In the genomic region with DNA sequence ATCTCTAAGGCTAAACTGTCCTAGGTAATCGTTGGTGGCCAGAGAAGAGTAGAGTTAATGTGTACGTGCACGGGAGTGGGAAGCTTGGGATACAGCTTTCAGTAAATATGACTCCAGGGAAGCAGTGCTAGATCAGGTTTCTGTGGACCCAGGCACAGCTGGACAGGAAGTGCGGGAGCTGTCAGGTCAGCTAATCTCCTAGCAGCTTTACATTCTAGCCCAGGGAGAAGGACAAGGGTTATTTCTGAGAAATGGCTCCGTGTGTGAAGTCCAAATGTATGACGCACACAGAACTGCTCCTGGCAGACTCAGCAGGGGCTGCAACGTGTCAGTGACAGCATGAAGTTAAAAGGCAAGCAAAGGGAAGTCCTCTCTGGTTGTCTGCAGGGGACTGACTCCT, we compare ENCODE assay signal across 9 mouse cellular contexts. TPM values are rescaled to one million over a fixed set of nuclear protein-coding genes. Genes with fewer than 3 reads are reported as not detected.
A peak's percentile ranks its signal among the peaks of the same experiment; 100 is the strongest.
DNase-seq lines count a peak whose midpoint lies in the region; ATAC-seq and TF ChIP-seq lines count a peak whose summit lies in the region.
"Had no signal": no experiment of that assay in that cellular context is flagged by ENCODE, and none has a peak within 500 bp of the region (broad histone marks: within the 10 kb centered on the region; RNA-seq: fewer than 3 reads in every experiment).

No protein-coding gene starts in this region.

- 11% methylated on average over 7 of the region's 7 CpGs for WGBS in lung, embryonic 14.5 days
- 23% methylated on average over 7 of the region's 7 CpGs for WGBS in embryonic facial prominence, embryonic 11.5 days
- 25% methylated on average over 7 of the region's 7 CpGs for WGBS in intestine, embryonic 14.5 days
- 57% methylated on average over 7 of the region's 7 CpGs for WGBS in hindbrain, embryonic 11.5 days

- H3K9me3 ChIP-seq in lung, embryonic 14.5 days (ENCODE audit: low read depth, low read length), result no peaks in the 10 kb centered on the region
- H3K9me3 ChIP-seq in embryonic facial prominence, embryonic 11.5 days (replicated peaks; ENCODE audit: control insufficient read depth, low read length), result no peaks in the 10 kb centered on the region
- no peaks in the 10 kb centered on the region for H3K9me3 ChIP-seq in intestine, embryonic 14.5 days (ENCODE audit: control insufficient read depth, low read length)
- no peaks in the 10 kb centered on the region for H3K9me3 ChIP-seq in hindbrain, embryonic 11.5 days (ENCODE audit: control insufficient read depth, low read length)
- H3K9me3 ChIP-seq: forebrain, embryonic 13.5 days had no signal

- peak; percentile 74 for ATAC-seq in lung, embryonic 14.5 days (ENCODE audit: insufficient read depth)
- ATAC-seq in embryonic facial prominence, embryonic 11.5 days (replicated peaks; ENCODE audit: insufficient number of reproducible peaks, low FRiP score, low TSS enrichment, low read depth), result no peak
- 0 out of 2 replicates have a peak, but pooled peaks have one; percentile 32 for ATAC-seq in intestine, embryonic 14.5 days (replicated peaks; ENCODE audit: low FRiP score, low TSS enrichment, low read depth)
- no peak for ATAC-seq in hindbrain, embryonic 11.5 days (ENCODE audit: low FRiP score)
- ATAC-seq: forebrain, embryonic 13.5 days had no signal

- DNase-seq in lung, embryonic 14.5 days, result peak; percentile 84
- DNase-seq in lung, postnatal 14 days, result no peak
- peak; percentile 50 for DNase-seq in embryonic facial prominence, embryonic 11.5 days (ENCODE audit: low spot score)
- DNase-seq in intestine, embryonic 14.5 days (ENCODE audit: low spot score), result no peak
- peak; percentile 13 for DNase-seq in skeletal muscle tissue, adult 2 months (ENCODE audit: low read depth, low spot score)
- no peak for DNase-seq in hindbrain, embryonic 11.5 days (ENCODE audit: low spot score)
- no peak for DNase-seq in adrenal gland, postnatal 25 days
- DNase-seq: cerebellum, postnatal 25 days had no signal

- peak overlapping the region; percentile 21; the same call in 1 of the 2 replicates for H3K27ac ChIP-seq in lung, embryonic 14.5 days (ENCODE audit: low read depth)
- H3K27ac ChIP-seq in embryonic facial prominence, embryonic 11.5 days (replicated peaks; ENCODE audit: low read depth, low read length), result no peak overlapping the region
- H3K27ac ChIP-seq in intestine, embryonic 14.5 days (ENCODE audit: low read depth), result peak overlapping the region; percentile 39
- H3K27ac ChIP-seq in hindbrain, embryonic 11.5 days (ENCODE audit: low read depth, low read length), result no peak overlapping the region
- H3K27ac ChIP-seq: forebrain, embryonic 13.5 days had no signal

- H3K4me3 ChIP-seq in lung, embryonic 14.5 days (ENCODE audit: low read depth, low read length), result no peak overlapping the region
- H3K4me3 ChIP-seq in embryonic facial prominence, embryonic 11.5 days (ENCODE audit: low read depth, low read length), result no peak overlapping the region
- H3K4me3 ChIP-seq in intestine, embryonic 14.5 days (ENCODE audit: low read depth, low read length), result no peak overlapping the region
- no peak overlapping the region for H3K4me3 ChIP-seq in hindbrain, embryonic 11.5 days (ENCODE audit: low read depth, low read length)
- H3K4me3 ChIP-seq: forebrain, embryonic 13.5 days had no signal

- H3K4me2 ChIP-seq in lung, embryonic 14.5 days, result peak overlapping the region; percentile 1; the same call in 1 of the 2 replicates
- H3K4me2 ChIP-seq in embryonic facial prominence, embryonic 11.5 days (ENCODE audit: low read depth, low read length), result no peak overlapping the region
- H3K4me2 ChIP-seq in intestine, embryonic 14.5 days (ENCODE audit: low read length), result no peak overlapping the region
- H3K4me2 ChIP-seq in hindbrain, embryonic 11.5 days (replicated peaks; ENCODE audit: low read depth, low read length), result no peak overlapping the region
- H3K4me2 ChIP-seq: forebrain, embryonic 13.5 days had no signal

- TF ChIP-seq CTCF in lung, embryonic 14.5 days (IDR thresholded peaks at IDR 0.05; ENCODE audit: low read depth), result no peak

- H3K9ac ChIP-seq in lung, embryonic 14.5 days, result no peak overlapping the region
- H3K9ac ChIP-seq in embryonic facial prominence, embryonic 11.5 days (replicated peaks; ENCODE audit: low read length), result no peak overlapping the region
- no peak overlapping the region for H3K9ac ChIP-seq in intestine, embryonic 14.5 days (ENCODE audit: low read length)
- H3K9ac ChIP-seq in hindbrain, embryonic 11.5 days (ENCODE audit: low read depth, low read length), result no peak overlapping the region
- H3K9ac ChIP-seq: forebrain, embryonic 13.5 days had no signal

- no peaks in the 10 kb centered on the region for H3K27me3 ChIP-seq in lung, embryonic 14.5 days (ENCODE audit: insufficient read depth, low read length)
- H3K27me3 ChIP-seq in embryonic facial prominence, embryonic 11.5 days (ENCODE audit: control insufficient read depth, insufficient read depth, low read length), result no peaks in the 10 kb centered on the region
- H3K27me3 ChIP-seq in intestine, embryonic 14.5 days (replicated peaks; ENCODE audit: control insufficient read depth, insufficient read depth, low read length), result no peaks in the 10 kb centered on the region
- no peaks in the 10 kb centered on the region for H3K27me3 ChIP-seq in hindbrain, embryonic 11.5 days (ENCODE audit: control insufficient read depth, insufficient read depth, low read length)
- H3K27me3 ChIP-seq: forebrain, embryonic 13.5 days had no signal

- no peaks in the 10 kb centered on the region for H3K36me3 ChIP-seq in lung, embryonic 14.5 days (ENCODE audit: insufficient read depth)
- no peaks in the 10 kb centered on the region for H3K36me3 ChIP-seq in embryonic facial prominence, embryonic 11.5 days (replicated peaks; ENCODE audit: control insufficient read depth, insufficient read depth, low read depth, low read length)
- no peaks in the 10 kb centered on the region for H3K36me3 ChIP-seq in intestine, embryonic 14.5 days (ENCODE audit: control insufficient read depth, insufficient read depth, low read length)
- H3K36me3 ChIP-seq in hindbrain, embryonic 11.5 days (ENCODE audit: control insufficient read depth, insufficient read depth, low read length), result no peaks in the 10 kb centered on the region

- peaks cover 23% of the 10 kb centered on the region for H3K4me1 ChIP-seq in lung, embryonic 14.5 days (ENCODE audit: insufficient read depth)
- H3K4me1 ChIP-seq in embryonic facial prominence, embryonic 11.5 days (ENCODE audit: control insufficient read depth, insufficient read depth, low read length), result no peaks in the 10 kb centered on the region
- H3K4me1 ChIP-seq in intestine, embryonic 14.5 days (replicated peaks; ENCODE audit: control insufficient read depth, insufficient read depth, low read length), result peaks cover 16% of the 10 kb centered on the region
- no peaks in the 10 kb centered on the region for H3K4me1 ChIP-seq in hindbrain, embryonic 11.5 days (replicated peaks; ENCODE audit: control insufficient read depth, insufficient read depth, low read length)
- H3K4me1 ChIP-seq: forebrain, embryonic 13.5 days had no signal

RNA-seq across cellular contexts. Expression of gene Il1r1, which starts 8.3 kb away (rescaled TPM):
- 8.3 and 9.5 TPM in 2 replicates for polyA plus RNA-seq in lung, embryonic 14.5 days (2014; fragmentation: Nextera tagmentation; extraction: Ambion mirVana)
- 1.00 and 1.8 TPM in 2 replicates for polyA plus RNA-seq in embryonic facial prominence, embryonic 11.5 days (2014; fragmentation: Nextera tagmentation; extraction: Ambion mirVana)
- polyA plus RNA-seq in intestine, embryonic 14.5 days (2014; fragmentation: Nextera tagmentation; extraction: Ambion mirVana), result 7.3 and 8.6 TPM in 2 replicates
- 0.71 and 1.7 TPM in 2 replicates for polyA plus RNA-seq in hindbrain, embryonic 11.5 days (2014; fragmentation: Nextera tagmentation; extraction: Ambion mirVana)
- 3.4 and 3.6 TPM in 2 replicates for total RNA-seq in adrenal gland, postnatal 25 days (2021)

Comparison
In these comparisons a context has a peak if more than half of its experiments do, and no peak if none do; other contexts are left out.
1. DNase-seq: peak in lung, embryonic 14.5 days (single experiment), embryonic facial prominence, embryonic 11.5 days (single experiment) and skeletal muscle tissue, adult 2 months (single experiment); none in lung, postnatal 14 days (single experiment), intestine, embryonic 14.5 days (single experiment), hindbrain, embryonic 11.5 days (single experiment) and adrenal gland, postnatal 25 days (single experiment).
2. ATAC-seq: peak in lung, embryonic 14.5 days (single experiment) and intestine, embryonic 14.5 days (single experiment); none in embryonic facial prominence, embryonic 11.5 days (single experiment) and hindbrain, embryonic 11.5 days (single experiment).
3. H3K27ac ChIP-seq: peak in lung, embryonic 14.5 days (single experiment) and intestine, embryonic 14.5 days (single experiment); none in embryonic facial prominence, embryonic 11.5 days (single experiment) and hindbrain, embryonic 11.5 days (single experiment).